Mouse (Mus musculus): Measurements from ENCODE around the gene Ccdc39. TPM values are rescaled to one million over a fixed set of nuclear protein-coding genes. Genes with fewer than 3 reads are reported as not detected.

Gene Ccdc39
- polyA plus RNA-seq, 1 experiment from 2014 or later: 16.6 TPM

Other genes starting within 250 kb of the Ccdc39 start
- gene Ttc14, start 44.5 kb downstream of the Ccdc39 start, polyA plus RNA-seq (2015; fragmentation: Nextera tagmentation; extraction: Ambion mirVana): 68.3 and 69.9 TPM in 2 replicates
- gene Fxr1, start 175.6 kb upstream of the Ccdc39 start, polyA plus RNA-seq (2015; fragmentation: Nextera tagmentation; extraction: Ambion mirVana): 35.6 and 37.1 TPM in 2 replicates
- 119 and 128 TPM in 2 replicates for gene Dnajc19, start 237.0 kb upstream of the Ccdc39 start, polyA plus RNA-seq (2015; fragmentation: Nextera tagmentation; extraction: Ambion mirVana)

Measured in hindbrain, embryonic 15.5 days (tissue).